Mouse (Mus musculus) ES-Bruce4 (cell line): ENCODE results near the gene B3gat1. TPM values are rescaled to one million over a fixed set of nuclear protein-coding genes. Genes with fewer than 3 reads are reported as not detected.

ENCODE experiments used
- H3K27ac ChIP-seq: 2 replicates; pipeline ENCODE4 v1.5.1; 2012; ENCODE audit warnings: low read length, inconsistent platforms; ENCODE audit not compliant: insufficient read depth
- H3K27me3 ChIP-seq: 2 replicates; pipeline ENCODE4 v1.6.1; 2012; ENCODE audit warnings: mild to moderate bottlenecking, low read length, inconsistent platforms; ENCODE audit not compliant: control insufficient read depth, poor library complexity, insufficient read depth, severe bottlenecking
- H3K36me3 ChIP-seq: 2 replicates; pipeline ENCODE4 v1.6.1; 2012; ENCODE audit warnings: inconsistent platforms, mild to moderate bottlenecking, low read length, moderate library complexity; ENCODE audit not compliant: control insufficient read depth, poor library complexity, insufficient read depth, severe bottlenecking
- H3K4me1 ChIP-seq: one replicate; pipeline ENCODE4 v1.8.1; 2011; ENCODE audit warnings: low read length; ENCODE audit not compliant: control insufficient read depth, insufficient read depth
- H3K4me3 ChIP-seq: 2 replicates; pipeline ENCODE4 v1.5.1; 2011; ENCODE audit warnings: low read depth, mild to moderate bottlenecking, low read length
- H3K9ac ChIP-seq: 2 replicates; pipeline ENCODE4 v1.6.1; 2012; ENCODE audit warnings: low read depth, mild to moderate bottlenecking, inconsistent platforms; ENCODE audit not compliant: poor library complexity, severe bottlenecking
- H3K9me3 ChIP-seq: replicated peaks from 2 replicates; pipeline ENCODE4 v1.6.1; 2012; ENCODE audit warnings: mild to moderate bottlenecking, low read length, inconsistent platforms; ENCODE audit not compliant: control insufficient read depth, poor library complexity, insufficient read depth, severe bottlenecking
- CTCF ChIP-seq: IDR thresholded peaks from one replicate; pipeline ENCODE4 v1.8.1; 2011; ENCODE audit warnings: low read depth, low read length
- EP300 ChIP-seq: IDR thresholded peaks from 2 replicates; pipeline ENCODE4 v1.6.1; 2011; ENCODE audit warnings: low read depth, low read length; ENCODE audit not compliant: insufficient read depth
- POLR2A ChIP-seq: IDR thresholded peaks from one replicate; pipeline ENCODE4 v1.8.1; 2011; ENCODE audit warnings: low read length; ENCODE audit not compliant: insufficient read depth
- polyA plus RNA-seq: library from polyadenylated mRNA; stranded (reverse); fragments of >200 nt; gene quantifications from 2 replicates; pipeline ENCODE4 v1.2.4, GENCODE M21; 2011; ENCODE audit warnings: low read depth; ENCODE audit not compliant: missing spikeins, insufficient read depth, insufficient read length

Gene B3gat1
- not detected in 2 replicates for polyA plus RNA-seq

DNA sequence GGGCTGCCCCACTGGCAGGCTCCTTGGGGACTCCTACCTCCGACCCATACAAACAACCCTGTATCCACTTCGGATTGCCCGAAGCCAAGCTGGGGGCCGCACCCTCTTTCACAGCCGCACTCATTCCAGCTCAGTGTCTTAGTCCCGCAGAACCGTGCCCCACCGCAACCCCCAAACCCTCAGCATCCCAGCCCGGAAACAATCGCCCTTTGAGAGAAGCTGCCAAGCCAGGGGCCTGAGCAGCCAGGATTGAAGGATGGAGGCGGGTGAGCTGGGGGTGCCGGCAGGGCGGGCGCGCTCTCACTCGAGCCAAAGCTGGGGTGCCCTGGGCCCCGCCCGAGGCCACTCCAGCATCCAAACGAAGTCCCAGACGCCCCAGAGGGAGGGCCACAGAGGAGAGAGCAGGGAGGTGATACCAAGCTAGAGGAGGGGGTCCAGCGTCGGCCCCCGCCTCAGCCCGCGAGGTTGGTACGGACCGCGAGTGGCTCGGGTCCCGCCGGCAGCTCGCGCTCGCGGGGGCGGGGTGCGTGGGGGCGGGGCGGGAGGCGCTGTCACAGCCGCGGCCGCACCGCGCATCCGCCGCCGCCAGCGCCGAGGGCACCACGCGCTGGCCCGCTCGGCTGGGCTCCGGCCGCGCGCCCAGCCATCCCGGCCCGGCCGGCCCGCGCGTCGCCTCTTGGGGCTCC, at the start of gene B3gat1:
Gene B3gat1, plus strand, starts transcription at position 523 of the 686 bp plus-strand sequence.
- peak within 1 kb of the TSS; percentile 50 for H3K9ac ChIP-seq
- no peaks in the 10 kb centered on the region for H3K4me1 ChIP-seq
- H3K9me3 ChIP-seq = no peaks in the 10 kb centered on the region
- peak within 1 kb of the TSS; percentile 29 for H3K4me3 ChIP-seq
- H3K27me3 ChIP-seq = peaks cover 17% of the 10 kb centered on the region
- no peaks in the 10 kb centered on the region for H3K36me3 ChIP-seq
- TF ChIP-seq CTCF (no peak), POLR2A (no peak), EP300 (no peak)
- no peak within 1 kb of the TSS for H3K27ac ChIP-seq

DNA sequence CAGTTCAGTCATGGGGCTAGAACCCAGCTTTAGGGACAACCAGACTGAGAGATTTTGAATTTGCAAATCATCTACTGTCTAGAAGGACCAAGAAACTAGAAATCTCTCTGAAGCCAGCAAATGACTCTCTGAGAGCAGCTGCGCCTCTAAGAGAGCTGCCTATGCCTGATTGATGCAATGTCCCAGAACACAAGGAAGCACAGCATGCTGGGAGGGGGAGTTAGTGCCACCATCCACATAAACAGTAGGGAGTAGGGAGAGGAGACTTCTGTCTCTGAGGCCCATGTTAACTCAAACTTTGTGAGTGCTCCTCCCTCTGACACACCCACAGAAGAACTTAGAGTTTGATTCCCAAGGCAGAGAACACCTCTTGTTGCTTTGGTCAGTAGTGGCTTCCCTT, 44.4 kb upstream of the B3gat1 start:
- Histone ChIP-seq H3K4me3 (no peak overlapping the region), H3K27ac (no peak overlapping the region), H3K4me1 (no peaks in the 10 kb centered on the region), H3K9me3 (no peaks in the 10 kb centered on the region), H3K36me3 (no peaks in the 10 kb centered on the region), H3K9ac (no peak overlapping the region), H3K27me3 (no peaks in the 10 kb centered on the region)
- TF ChIP-seq CTCF (no peak), POLR2A (no peak), EP300 (no peak)

DNA sequence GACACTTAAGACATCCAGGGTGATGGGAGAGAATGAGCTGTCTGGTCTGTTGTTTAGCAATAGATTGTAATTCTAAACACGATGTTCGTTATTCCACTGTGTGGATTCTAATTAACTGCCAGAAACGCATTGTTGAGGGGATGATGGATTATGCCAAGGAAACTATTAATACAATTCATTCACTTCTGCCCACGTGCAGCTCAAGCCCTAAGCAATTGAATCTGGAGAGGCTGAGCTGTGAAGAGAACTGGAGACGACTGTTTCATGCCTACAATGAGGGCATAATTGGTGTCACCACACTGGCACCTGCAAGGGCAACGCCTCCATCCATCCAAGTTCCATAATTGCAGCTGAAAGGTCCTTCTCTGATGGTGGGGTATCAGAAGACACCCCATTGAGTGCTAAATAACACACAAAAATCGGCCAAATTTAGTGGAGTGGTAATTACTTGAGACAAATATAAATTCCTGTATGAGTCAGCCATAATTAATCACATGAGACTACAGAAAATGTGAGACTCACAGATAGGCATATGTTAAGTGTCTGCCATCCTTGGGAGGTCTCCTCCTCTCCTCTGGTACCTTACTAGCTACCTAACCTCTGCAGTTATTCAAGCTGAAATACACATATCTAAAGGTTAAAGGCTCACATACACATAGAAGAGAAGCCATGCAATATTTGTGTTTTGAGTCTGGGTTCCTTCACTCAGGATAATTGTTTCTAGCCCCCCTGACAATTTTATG, 43.4 kb upstream of the B3gat1 start:
- no peak overlapping the region for H3K27ac ChIP-seq
- TF ChIP-seq CTCF (no peak), POLR2A (no peak), EP300 (no peak)
- H3K9ac ChIP-seq = no peak overlapping the region
- H3K4me3 ChIP-seq = no peak overlapping the region
- H3K27me3 ChIP-seq = no peaks in the 10 kb centered on the region
- no peaks in the 10 kb centered on the region for H3K4me1 ChIP-seq
- no peaks in the 10 kb centered on the region for H3K36me3 ChIP-seq
- H3K9me3 ChIP-seq = no peaks in the 10 kb centered on the region

DNA sequence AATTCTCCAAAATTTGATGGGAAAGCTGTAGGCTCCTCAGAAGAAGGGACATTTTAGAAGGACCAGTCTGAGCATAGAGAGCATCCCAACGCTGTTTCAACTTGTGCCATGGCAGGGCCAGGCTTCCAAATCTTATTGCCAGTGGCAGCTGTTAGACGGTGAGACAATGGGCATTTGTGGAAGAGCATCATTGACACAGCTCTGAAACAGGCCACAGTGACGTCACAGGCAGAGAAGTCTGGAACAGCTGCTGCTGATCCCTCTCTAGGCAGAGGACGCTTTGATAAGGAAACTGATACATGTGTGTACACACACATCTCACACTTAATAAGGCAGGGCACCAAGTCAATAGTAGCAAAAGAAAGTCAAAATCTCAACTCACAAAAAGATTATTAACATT, 40.9 kb upstream of the B3gat1 start:
- Histone ChIP-seq H3K4me3 (no peak overlapping the region), H3K9ac (no peak overlapping the region), H3K27ac (no peak overlapping the region), H3K27me3 (no peaks in the 10 kb centered on the region), H3K4me1 (no peaks in the 10 kb centered on the region), H3K36me3 (no peaks in the 10 kb centered on the region), H3K9me3 (no peaks in the 10 kb centered on the region)
- TF ChIP-seq CTCF = no peak
- no peak for TF ChIP-seq POLR2A
- no peak for TF ChIP-seq EP300

DNA sequence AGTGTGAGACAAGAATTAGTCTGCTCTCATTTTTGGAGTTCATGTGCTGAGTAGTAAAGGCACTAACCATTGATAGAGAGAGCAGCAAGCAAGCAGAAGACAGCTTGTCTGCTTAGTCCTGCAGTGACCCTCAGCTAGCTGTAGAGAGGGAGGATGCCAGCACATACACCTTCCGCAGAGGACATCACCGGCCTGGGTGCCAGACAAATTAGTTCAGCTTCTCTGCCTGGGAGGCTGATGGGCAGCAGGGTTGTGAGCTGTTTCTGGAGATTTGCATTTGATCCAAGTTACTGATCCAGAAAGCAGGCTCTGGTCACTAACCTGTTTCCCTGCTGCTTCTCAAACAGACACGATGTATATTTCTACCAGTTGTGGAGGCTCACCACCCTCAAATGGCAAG, 38.9 kb upstream of the B3gat1 start:
- TF ChIP-seq POLR2A (no peak), EP300 (no peak), CTCF (no peak)
- no peaks in the 10 kb centered on the region for H3K9me3 ChIP-seq
- H3K27ac ChIP-seq = no peak overlapping the region
- H3K4me3 ChIP-seq = no peak overlapping the region
- H3K27me3 ChIP-seq = no peaks in the 10 kb centered on the region
- no peaks in the 10 kb centered on the region for H3K36me3 ChIP-seq
- no peak overlapping the region for H3K9ac ChIP-seq
- no peaks in the 10 kb centered on the region for H3K4me1 ChIP-seq

DNA sequence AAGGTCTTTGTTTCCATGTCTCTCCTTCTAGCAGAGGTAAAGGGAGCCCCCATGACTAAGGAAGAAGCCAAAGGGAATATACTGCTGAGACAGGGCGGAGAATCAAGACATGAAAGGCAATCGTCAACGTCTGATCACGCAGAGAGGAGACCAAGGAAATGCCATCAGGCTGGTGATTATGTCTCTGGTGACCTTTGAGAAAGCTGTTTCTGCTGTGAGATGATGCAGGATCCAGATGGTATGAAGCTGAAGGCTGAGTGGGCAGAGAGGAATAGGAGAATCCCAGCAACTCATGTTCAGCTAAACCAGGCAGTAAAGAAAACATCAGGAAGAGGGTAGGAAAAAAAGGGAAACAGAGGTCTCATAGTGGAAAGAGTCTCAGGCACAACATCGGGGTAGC, 38.4 kb upstream of the B3gat1 start:
- Histone ChIP-seq H3K4me1 (no peaks in the 10 kb centered on the region), H3K9me3 (peaks cover 2% of the 10 kb centered on the region; the same call in 1 of the 2 replicates), H3K27me3 (no peaks in the 10 kb centered on the region), H3K9ac (no peak overlapping the region), H3K27ac (no peak overlapping the region), H3K36me3 (no peaks in the 10 kb centered on the region), H3K4me3 (no peak overlapping the region)
- TF ChIP-seq POLR2A (no peak), CTCF (no peak), EP300 (no peak)
